Mouse (Mus musculus) spleen, adult 2 months (tissue): Measurements from ENCODE around the gene Slc39a13.

Experiments
- CTCF ChIP-seq: fragments of 200-500 bp; IDR thresholded peaks from 2 replicates; pipeline ENCODE4 v1.5.1; 2011; ENCODE audit warnings: mild to moderate bottlenecking, inconsistent platforms; ENCODE audit not compliant: insufficient read depth, insufficient read length, insufficient replicate concordance; ENCODE audit errors: extremely low read depth
- POLR2A ChIP-seq: fragments of 200-500 bp; IDR thresholded peaks from 2 replicates; pipeline ENCODE4 v1.6.1; 2011; ENCODE audit warnings: low read depth, low read length, inconsistent platforms

GRCm38 (mm10) chr2:91018061-91018788 lies 52.0 kb downstream of the Slc39a13 start:
- TF ChIP-seq CTCF = no peak
- no peak for TF ChIP-seq POLR2A
